Mouse (Mus musculus) MEL (cell line): ENCODE results near the gene 4933407L21Rik. TPM values are rescaled to one million over a fixed set of nuclear protein-coding genes. Genes with fewer than 3 reads are reported as not detected.
"Not testable (repeated sequence)": the region's sequence is repeated elsewhere in the genome, so short reads cannot be mapped to it uniquely, and the experiment has no call there.

Experiments
- DNase-seq: peaks from one replicate; pipeline ENCODE4 v3.0.0; 2011; ENCODE audit warnings: low read depth, low spot score
- H3K27ac ChIP-seq: 2 replicates; pipeline ENCODE4 v1.5.1; 2012; ENCODE audit warnings: low read depth, mild to moderate bottlenecking, control low read depth, low read length, moderate library complexity; ENCODE audit not compliant: control insufficient read depth
- H3K27me3 ChIP-seq, 2 experiments: fragments of 150-350 bp in 1 of 2; sonication (generic) in 1 of 2; 2 replicates each; pipeline ENCODE4 v1.6.1; 2012; ENCODE audit warnings: low read length in 2 of 2, mild to moderate bottlenecking in 2 of 2, improper control_type of control experiment in 1 of 2, moderate library complexity in 1 of 2; ENCODE audit not compliant: insufficient read depth in 2 of 2, control insufficient read depth in 1 of 2
- H3K36me3 ChIP-seq, 2 experiments: 2 replicates each; pipeline ENCODE4 v1.6.1; 2012 to 2014; ENCODE audit warnings: low read length in 2 of 2, improper control_type of control experiment in 1 of 2, inconsistent platforms in 1 of 2, mild to moderate bottlenecking in 1 of 2; ENCODE audit not compliant: insufficient read depth in 2 of 2, control insufficient read depth in 1 of 2
- H3K4me1 ChIP-seq, 2 experiments: fragments of 150-350 bp in 1 of 2; sonication (generic) in 1 of 2; 2 replicates each; pipeline ENCODE4 v1.6.1; 2012; ENCODE audit warnings: low read length in 2 of 2, improper control_type of control experiment in 1 of 2, mild to moderate bottlenecking in 1 of 2; ENCODE audit not compliant: insufficient read depth in 2 of 2, control insufficient read depth in 1 of 2
- H3K4me3 ChIP-seq, 2 experiments: fragments of 150-350 bp in 1 of 2; sonication (generic) in 1 of 2; 2 replicates each; pipeline ENCODE4 v1.5.1; 2012; ENCODE audit warnings: low read depth in 2 of 2, low read length in 2 of 2, mild to moderate bottlenecking in 2 of 2, moderate library complexity in 2 of 2, control low read depth in 1 of 2, improper control_type of control experiment in 1 of 2; ENCODE audit not compliant: control insufficient read depth in 1 of 2, insufficient read depth in 1 of 2
- H3K79me2 ChIP-seq: 2 replicates; pipeline ENCODE4 v1.6.1; 2012; ENCODE audit warnings: mild to moderate bottlenecking, low read length, moderate library complexity; ENCODE audit not compliant: control insufficient read depth, poor library complexity, insufficient read depth
- H3K9ac ChIP-seq: 2 replicates; pipeline ENCODE4 v1.6.1; 2012; ENCODE audit warnings: low read depth, mild to moderate bottlenecking, control low read depth, low read length, moderate library complexity; ENCODE audit not compliant: control insufficient read depth, poor library complexity, severe bottlenecking
- H3K9me3 ChIP-seq: fragments of 150-350 bp; sonication (generic); replicated peaks from 2 replicates; pipeline ENCODE4 v1.6.1; 2012; ENCODE audit warnings: mild to moderate bottlenecking, low read length, improper control_type of control experiment, moderate library complexity; ENCODE audit not compliant: insufficient read depth
- CTCF ChIP-seq, 3 experiments: IDR thresholded peaks in 2 of 3; conservative IDR thresholded peaks in 1 of 3; 2 replicates each; pipeline ENCODE4 v1.5.1; 2011 to 2012; ENCODE audit warnings: low read length in 3 of 3, low read depth in 2 of 3, mild to moderate bottlenecking in 2 of 3, improper control_type of control experiment in 1 of 3, inconsistent platforms in 1 of 3, mixed read lengths in 1 of 3, moderate library complexity in 1 of 3; ENCODE audit not compliant: control insufficient read depth in 1 of 3, insufficient read depth in 1 of 3, poor library complexity in 1 of 3, severe bottlenecking in 1 of 3
- GABPA ChIP-seq: IDR thresholded peaks from 2 replicates; pipeline ENCODE4 v1.6.1; 2012; ENCODE audit warnings: low read depth, mild to moderate bottlenecking, inconsistent platforms, low read length, improper control_type of control experiment, moderate library complexity
- JUND ChIP-seq: IDR thresholded peaks from 2 replicates; pipeline ENCODE4 v1.6.1; 2011; ENCODE audit warnings: low read depth, mild to moderate bottlenecking, improper control_type of control experiment, low read length
- MAZ ChIP-seq: IDR thresholded peaks from 2 replicates; pipeline ENCODE4 v1.6.1; 2012; ENCODE audit warnings: low read depth, mild to moderate bottlenecking, inconsistent platforms, low read length, improper control_type of control experiment
- MEF2A ChIP-seq: IDR thresholded peaks from 2 replicates; pipeline ENCODE4 v1.6.1; 2014; ENCODE audit warnings: low read depth, mild to moderate bottlenecking, inconsistent platforms, low read length, improper control_type of control experiment; ENCODE audit not compliant: poor library complexity, insufficient replicate concordance, severe bottlenecking; ENCODE audit errors: extremely low read depth
- MYB ChIP-seq: IDR thresholded peaks from 2 replicates; pipeline ENCODE4 v1.6.1; 2011; ENCODE audit warnings: mild to moderate bottlenecking, low read depth, low read length, improper control_type of control experiment
- SIN3A ChIP-seq: IDR thresholded peaks from 2 replicates; pipeline ENCODE4 v1.6.1; 2012; ENCODE audit warnings: low read length, improper control_type of control experiment, inconsistent platforms
- TAL1 ChIP-seq: IDR thresholded peaks from 2 replicates; pipeline ENCODE4 v1.6.1; 2012; ENCODE audit warnings: mild to moderate bottlenecking, inconsistent platforms, low read length, moderate library complexity, mixed read lengths
- ZMIZ1 ChIP-seq: IDR thresholded peaks from 2 replicates; pipeline ENCODE4 v1.6.1; 2012; ENCODE audit warnings: low read depth, mild to moderate bottlenecking, inconsistent platforms, low read length, improper control_type of control experiment, moderate library complexity
- ZNF384 ChIP-seq: IDR thresholded peaks from 2 replicates; pipeline ENCODE4 v1.6.1; 2012; ENCODE audit warnings: low read depth, mild to moderate bottlenecking, inconsistent platforms, low read length, improper control_type of control experiment
- polyA plus RNA-seq, 2 experiments: library from polyadenylated mRNA; stranded (reverse) in 1 of 2; unstranded in 1 of 2; fragments of >175 nt in 1 of 2; fragments of >200 nt in 1 of 2; gene quantifications; 2 replicates each; pipeline versions ENCODE4 v1.2.1 to v1.2.4; 2012; ENCODE audit warnings: low replicate concordance in 2 of 2, low read depth in 1 of 2; ENCODE audit not compliant: insufficient read length in 2 of 2, insufficient read depth in 1 of 2, missing spikeins in 1 of 2
- total RNA-seq: library from RNA; depleted of rRNA; stranded (reverse); fragments of 300-350 nt; gene quantifications from 2 replicates; pipeline ENCODE4 v1.2.3, GENCODE M21; 2012; rRNA removed

4933407L21Rik gene
- total and polyA plus RNA-seq, 3 experiments, result not detected

DNA sequence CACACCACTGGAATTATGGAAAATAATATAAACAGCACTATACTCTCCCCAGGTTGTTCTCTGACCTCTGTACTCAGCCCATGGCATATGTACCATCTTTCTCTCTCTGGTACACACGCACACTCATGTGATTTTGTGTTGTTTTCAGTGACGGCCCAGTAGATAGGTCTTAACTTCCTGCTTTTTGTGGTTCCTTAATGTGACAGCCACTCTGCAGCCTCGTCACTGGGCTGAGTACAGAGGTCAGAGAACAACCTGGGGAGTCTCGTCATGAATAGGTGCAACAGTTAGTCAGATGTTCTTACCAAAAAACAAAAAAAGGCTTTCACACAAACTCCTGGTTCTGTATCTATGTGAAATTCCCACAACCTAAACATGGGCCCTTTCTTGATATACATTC, 60.1 kb downstream of the 4933407L21Rik start:
- Histone ChIP-seq H3K27ac (no peak overlapping the region), H3K9me3 (no peaks in the 10 kb centered on the region), H3K4me3 (no peak overlapping the region), H3K4me1 (no peaks in the 10 kb centered on the region), H3K36me3 (no peaks in the 10 kb centered on the region), H3K9ac (no peak overlapping the region), H3K79me2 (no peaks in the 10 kb centered on the region), H3K27me3 (peaks cover 5 to 16% of the 10 kb centered on the region in 2 experiments)
- DNase-seq, result no peak
- TF ChIP-seq JUND (no peak), ZMIZ1 (no peak), MAZ (no peak), MYB (no peak), GABPA (no peak), ZNF384 (no peak), MEF2A (no peak), CTCF (IDR thresholded peaks at IDR 0.05 in 2 of 3, conservative IDR thresholded peaks at IDR 0.05 in 1 of 3; ENCODE audit: control insufficient read depth in 1 of 3, insufficient read depth in 1 of 3, low read depth in 2 of 3, low read length in 3 of 3, poor library complexity in 1 of 3, severe bottlenecking in 1 of 3) (no peak), SIN3A (no peak), TAL1 (no peak)

DNA sequence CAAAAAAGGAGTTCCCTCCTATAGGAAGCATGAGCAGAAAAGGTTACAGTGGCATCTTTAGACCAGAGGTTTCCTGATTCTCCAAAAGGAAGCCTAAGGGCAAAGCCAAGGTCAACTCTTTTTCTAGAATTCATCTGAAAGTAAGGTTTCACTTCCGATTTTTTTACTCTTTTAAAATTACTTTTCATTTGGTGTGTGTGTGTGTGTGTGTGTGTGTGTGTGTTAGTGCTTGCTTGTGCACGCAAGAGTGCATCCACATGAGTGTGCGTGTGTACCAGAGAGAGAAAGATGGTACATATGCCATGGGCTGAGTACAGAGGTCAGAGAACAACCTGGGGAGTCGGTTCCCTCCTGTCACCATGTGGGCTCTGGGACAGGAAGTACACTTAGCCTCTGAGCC, 60.6 kb downstream of the 4933407L21Rik start:
- H3K27me3 ChIP-seq, result peaks cover 5 to 16% of the 10 kb centered on the region in 2 experiments
- not testable (repeated sequence) for H3K4me3 ChIP-seq, H3K4me1 ChIP-seq, H3K36me3 ChIP-seq, H3K79me2 ChIP-seq, H3K27ac ChIP-seq, H3K9me3 ChIP-seq, DNase-seq, H3K9ac ChIP-seq

Other genes with a start within 250 kb of the 4933407L21Rik start
- gene A630001G21Rik, start 149.8 kb upstream of the 4933407L21Rik start, total RNA-seq, result 13.0 and 15.4 TPM in 2 replicates
- 10 to 100 TPM in 1 of 2 experiments, not detected in 1; 24.0 TPM for gene A630001G21Rik, start 149.8 kb upstream of the 4933407L21Rik start, polyA plus RNA-seq
- 68.7 and 72.5 TPM in 2 replicates for gene Cab39, start 135.0 kb upstream of the 4933407L21Rik start, total RNA-seq
- 100 to 1,000 TPM in 1 of 2 experiments, 10 to 100 TPM in 1; 66.5 to 144 TPM for gene Cab39, start 135.0 kb upstream of the 4933407L21Rik start, polyA plus RNA-seq
- 22.6 and 24.8 TPM in 2 replicates for gene Itm2c, start 34.2 kb upstream of the 4933407L21Rik start, total RNA-seq
- gene Itm2c, start 34.2 kb upstream of the 4933407L21Rik start, polyA plus RNA-seq, result 10 to 100 TPM in 1 of 2 experiments, not detected in 1; 28.2 TPM
- gene Gpr55, start 32.5 kb downstream of the 4933407L21Rik start, total RNA-seq, result 0.04 TPM in 1 of 2 replicates, not detected in the other
- gene Gpr55, start 32.5 kb downstream of the 4933407L21Rik start, polyA plus RNA-seq, result under 1 TPM in 1 of 2 experiments, not detected in 1; 0.01 TPM
- gene Spata3, start 88.3 kb downstream of the 4933407L21Rik start, total RNA-seq, result not detected in 2 replicates
- gene Spata3, start 88.3 kb downstream of the 4933407L21Rik start, polyA plus RNA-seq, result not detected
- not detected in 2 replicates for gene 2810459M11Rik, start 117.4 kb downstream of the 4933407L21Rik start, total RNA-seq
- gene 2810459M11Rik, start 117.4 kb downstream of the 4933407L21Rik start, polyA plus RNA-seq, result not detected
- gene Psmd1, start 135.9 kb downstream of the 4933407L21Rik start, total RNA-seq, result 116 and 146 TPM in 2 replicates
- gene Psmd1, start 135.9 kb downstream of the 4933407L21Rik start, polyA plus RNA-seq, result 100 to 1,000 TPM in 1 of 2 experiments, 10 to 100 TPM in 1; 57.9 to 155 TPM
- 0.07 and 0.15 TPM in 2 replicates for gene Htr2b, start 183.5 kb downstream of the 4933407L21Rik start, total RNA-seq
- gene Htr2b, start 183.5 kb downstream of the 4933407L21Rik start, polyA plus RNA-seq, result under 1 TPM in 1 of 2 experiments, not detected in 1; 0.22 TPM
- gene Gm21972, start 205.2 kb downstream of the 4933407L21Rik start, total RNA-seq, result 0.26 and 0.65 TPM in 2 replicates
- gene Gm21972, start 205.2 kb downstream of the 4933407L21Rik start, polyA plus RNA-seq, result 10 to 100 TPM in 1 of 2 experiments, not detected in 1; 52.7 TPM
- 5.9 and 7.2 TPM in 2 replicates for gene Armc9, start 226.3 kb downstream of the 4933407L21Rik start, total RNA-seq
- gene Armc9, start 226.3 kb downstream of the 4933407L21Rik start, polyA plus RNA-seq, result 10 to 100 TPM in 1 of 2 experiments, not detected in 1; 12.0 TPM